Mouse (Mus musculus): ENCODE measurements around the gene Lamc1. TPM values are rescaled to one million over a fixed set of nuclear protein-coding genes. Genes with fewer than 3 reads are reported as not detected.
A peak's percentile ranks its signal among the peaks of the same experiment; 100 is the strongest.

The Lamc1 gene
- polyA plus RNA-seq, 2 experiments: 76.7 to 118 TPM

DNA sequence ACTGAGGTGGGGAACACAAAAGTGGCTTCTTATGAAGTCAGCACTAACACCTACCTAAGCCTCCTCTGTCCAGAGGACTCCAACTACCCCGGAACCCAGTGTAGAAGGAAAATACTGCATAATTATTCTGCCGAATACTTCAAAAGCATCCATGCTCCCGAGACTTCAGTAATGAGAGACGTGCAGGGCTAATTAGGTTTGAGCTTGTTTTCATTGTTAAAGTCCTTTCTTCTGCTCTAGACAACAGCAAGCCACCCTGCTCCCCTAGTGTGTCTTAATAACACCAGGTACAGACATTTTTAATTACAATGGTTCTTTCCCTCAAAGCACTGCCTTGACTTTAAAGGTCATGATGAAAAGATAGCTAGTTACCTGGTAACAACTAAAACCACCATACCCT is 51.1 kb downstream of the Lamc1 start:
- ATAC-seq (ENCODE audit: low FRiP score, low read depth): no peak
- no peaks in the 10 kb centered on the region for H3K36me3 ChIP-seq (ENCODE audit: control insufficient read depth, insufficient read depth, low read length)
- WGBS: 20% methylated on average over 4 of the region's 4 CpGs
- no peak overlapping the region for H3K27ac ChIP-seq (replicated peaks; ENCODE audit: low read depth, low read length)
- no peaks in the 10 kb centered on the region for H3K9me3 ChIP-seq (ENCODE audit: control insufficient read depth, low read length)
- no peaks in the 10 kb centered on the region for H3K27me3 ChIP-seq (ENCODE audit: control insufficient read depth, insufficient read depth, low read length)
- H3K4me1 ChIP-seq (ENCODE audit: control insufficient read depth, insufficient read depth, low read length): peaks cover 3% of the 10 kb centered on the region; the same call in 1 of the 2 replicates
- DNase-seq (ENCODE audit: low spot score): no peak
- no peak overlapping the region for H3K4me3 ChIP-seq (replicated peaks; ENCODE audit: low read length)
- no peak overlapping the region for H3K4me2 ChIP-seq (replicated peaks; ENCODE audit: low read depth, low read length, severe bottlenecking)
- no peak for TF ChIP-seq POLR2A (IDR thresholded peaks at IDR 0.05; ENCODE audit: borderline replicate concordance, extremely low read depth, insufficient read depth, insufficient read length)
- H3K9ac ChIP-seq (ENCODE audit: low read depth, low read length, severe bottlenecking): no peak overlapping the region

GRCm38 (mm10) chr1:153280411-153280810 is 52.2 kb downstream of the Lamc1 start:
- Histone ChIP-seq H3K36me3 (ENCODE audit: control insufficient read depth, insufficient read depth, low read length) (no peaks in the 10 kb centered on the region), H3K27me3 (ENCODE audit: control insufficient read depth, insufficient read depth, low read length) (no peaks in the 10 kb centered on the region), H3K9me3 (ENCODE audit: control insufficient read depth, low read length) (no peaks in the 10 kb centered on the region), H3K4me3 (replicated peaks; ENCODE audit: low read length) (no peak overlapping the region), H3K27ac (replicated peaks; ENCODE audit: low read depth, low read length) (no peak overlapping the region), H3K9ac (ENCODE audit: low read depth, low read length, severe bottlenecking) (no peak overlapping the region), H3K4me2 (replicated peaks; ENCODE audit: low read depth, low read length, severe bottlenecking) (no peak overlapping the region), H3K4me1 (ENCODE audit: control insufficient read depth, insufficient read depth, low read length) (peaks cover 10% of the 10 kb centered on the region)
- TF ChIP-seq POLR2A (IDR thresholded peaks at IDR 0.05; ENCODE audit: borderline replicate concordance, extremely low read depth, insufficient read depth, insufficient read length): no peak
- ATAC-seq (ENCODE audit: low FRiP score, low read depth) (no peak), DNase-seq (ENCODE audit: low spot score) (no peak)
- 72% methylated on average over 5 of the region's 5 CpGs for WGBS

DNA sequence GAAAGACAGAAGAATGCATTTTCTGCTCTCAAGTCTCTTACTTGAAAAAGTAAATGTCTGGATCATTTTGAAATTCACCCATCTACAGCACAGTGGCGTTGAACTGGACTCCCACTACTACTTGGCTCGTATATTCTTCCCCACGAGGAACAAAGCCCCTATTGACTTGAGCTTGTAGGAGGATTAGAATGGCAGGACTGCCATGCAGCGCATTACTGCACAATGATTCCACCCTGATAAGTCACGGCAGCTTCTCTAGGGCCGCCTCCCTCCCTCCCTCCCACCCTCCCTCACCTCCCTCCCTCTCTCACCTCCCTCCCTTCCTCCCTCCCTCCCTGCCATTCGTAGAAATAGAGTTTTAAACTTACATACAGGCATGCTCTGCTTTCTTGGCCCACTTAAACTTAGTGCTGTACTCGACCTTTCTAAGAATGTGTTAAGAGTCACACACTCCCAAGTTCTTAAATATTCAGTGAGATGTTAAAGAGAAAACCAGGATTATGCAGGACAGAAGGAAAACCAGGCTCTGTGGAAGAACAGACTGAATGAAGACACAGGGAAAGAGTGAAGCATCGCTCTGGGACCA is 54.5 kb downstream of the Lamc1 start:
- no peak for TF ChIP-seq POLR2A (IDR thresholded peaks at IDR 0.05; ENCODE audit: borderline replicate concordance, extremely low read depth, insufficient read depth, insufficient read length)
- H3K9ac ChIP-seq (ENCODE audit: low read depth, low read length, severe bottlenecking): no peak overlapping the region
- ATAC-seq (ENCODE audit: low FRiP score, low read depth): no peak
- H3K9me3 ChIP-seq (ENCODE audit: control insufficient read depth, low read length): no peaks in the 10 kb centered on the region
- DNase-seq (ENCODE audit: low spot score): no peak
- WGBS: 55% methylated on average over 9 of the region's 9 CpGs
- H3K36me3 ChIP-seq (ENCODE audit: control insufficient read depth, insufficient read depth, low read length): no peaks in the 10 kb centered on the region
- H3K4me1 ChIP-seq (ENCODE audit: control insufficient read depth, insufficient read depth, low read length): peaks cover 19% of the 10 kb centered on the region
- no peak overlapping the region for H3K4me2 ChIP-seq (replicated peaks; ENCODE audit: low read depth, low read length, severe bottlenecking)
- no peaks in the 10 kb centered on the region for H3K27me3 ChIP-seq (ENCODE audit: control insufficient read depth, insufficient read depth, low read length)
- H3K4me3 ChIP-seq (replicated peaks; ENCODE audit: low read length): no peak overlapping the region
- H3K27ac ChIP-seq (replicated peaks; ENCODE audit: low read depth, low read length): no peak overlapping the region

DNA sequence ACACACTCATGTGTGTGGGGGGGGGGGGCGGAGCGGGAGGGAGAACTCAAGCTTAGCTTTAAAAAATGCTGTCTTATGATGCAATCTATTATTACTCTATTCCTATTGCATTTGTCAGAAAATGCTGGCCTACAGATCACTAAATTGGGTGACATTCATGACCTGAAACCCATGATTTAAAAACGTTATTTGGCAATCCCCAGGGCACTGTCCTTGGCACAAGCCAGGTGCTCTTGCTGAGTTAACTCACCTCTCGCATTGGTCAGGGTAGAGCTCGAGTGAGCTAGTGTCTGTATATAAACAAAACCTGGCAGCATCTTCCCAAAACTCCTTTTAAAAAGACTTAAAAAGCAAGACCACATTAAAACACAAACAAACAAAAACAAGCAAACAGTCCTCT is 57.1 kb downstream of the Lamc1 start:
- H3K4me3 ChIP-seq (replicated peaks; ENCODE audit: low read length): no peak overlapping the region
- TF ChIP-seq POLR2A (IDR thresholded peaks at IDR 0.05; ENCODE audit: borderline replicate concordance, extremely low read depth, insufficient read depth, insufficient read length): no peak
- WGBS: 76% methylated on average over 5 of the region's 5 CpGs
- no peaks in the 10 kb centered on the region for H3K36me3 ChIP-seq (ENCODE audit: control insufficient read depth, insufficient read depth, low read length)
- no peak overlapping the region for H3K4me2 ChIP-seq (replicated peaks; ENCODE audit: low read depth, low read length, severe bottlenecking)
- no peaks in the 10 kb centered on the region for H3K9me3 ChIP-seq (ENCODE audit: control insufficient read depth, low read length)
- H3K9ac ChIP-seq (ENCODE audit: low read depth, low read length, severe bottlenecking): no peak overlapping the region
- H3K27ac ChIP-seq (replicated peaks; ENCODE audit: low read depth, low read length): no peak overlapping the region
- ATAC-seq (ENCODE audit: low FRiP score, low read depth) (no peak), DNase-seq (ENCODE audit: low spot score) (no peak)
- peaks cover 19% of the 10 kb centered on the region for H3K4me1 ChIP-seq (ENCODE audit: control insufficient read depth, insufficient read depth, low read length)
- no peaks in the 10 kb centered on the region for H3K27me3 ChIP-seq (ENCODE audit: control insufficient read depth, insufficient read depth, low read length)

- Histone ChIP-seq H3K4me3 (replicated peaks; ENCODE audit: low read length) (no peak overlapping the region), H3K27me3 (ENCODE audit: control insufficient read depth, insufficient read depth, low read length) (no peaks in the 10 kb centered on the region), H3K36me3 (ENCODE audit: control insufficient read depth, insufficient read depth, low read length) (no peaks in the 10 kb centered on the region), H3K9me3 (ENCODE audit: control insufficient read depth, low read length) (no peaks in the 10 kb centered on the region), H3K27ac (replicated peaks; ENCODE audit: low read depth, low read length) (no peak overlapping the region), H3K9ac (ENCODE audit: low read depth, low read length, severe bottlenecking) (no peak overlapping the region), H3K4me1 (ENCODE audit: control insufficient read depth, insufficient read depth, low read length) (peaks cover 19% of the 10 kb centered on the region), H3K4me2 (replicated peaks; ENCODE audit: low read depth, low read length, severe bottlenecking) (0 out of 2 replicates have a peak overlapping the region, but pooled peaks have one; percentile 13)
- peak; percentile 46 for DNase-seq (ENCODE audit: low spot score)
- no peak for TF ChIP-seq POLR2A (IDR thresholded peaks at IDR 0.05; ENCODE audit: borderline replicate concordance, extremely low read depth, insufficient read depth, insufficient read length)
- no peak for ATAC-seq (ENCODE audit: low FRiP score, low read depth)
- WGBS: 32% methylated on average over 6 of the region's 6 CpGs
These were observed 58.0 kb downstream of the Lamc1 start for GRCm38 (mm10) chr1:153274611-153275010.
